Mouse (Mus musculus): ENCODE results near the gene Pappa.

Gene Pappa

GRCm38 (mm10) chr4:65123741-65124224, at the start of gene Pappa:
Pappa (plus strand) TSS chr4:65124174.
- DNase-seq = peak; percentile 20

- DNase-seq = no peak
Observed at GRCm38 (mm10) chr4:65077906-65078615, 45.9 kb upstream of the Pappa start.

- DNase-seq = no peak
Observed at GRCm38 (mm10) chr4:65086864-65087263, 37.1 kb upstream of the Pappa start.

- DNase-seq = no peak
Observed at GRCm38 (mm10) chr4:65087592-65087991, 36.4 kb upstream of the Pappa start.

- DNase-seq = no peak
Observed at GRCm38 (mm10) chr4:65092191-65092590, 31.8 kb upstream of the Pappa start.

- DNase-seq = no peak
Observed at GRCm38 (mm10) chr4:65120329-65120728, 3.6 kb upstream of the Pappa start.

- DNase-seq = no peak
Observed at GRCm38 (mm10) chr4:65122841-65123240, 1.1 kb upstream of the Pappa start.

- DNase-seq = peak; percentile 35
Observed at GRCm38 (mm10) chr4:65124369-65125151, 586 bp downstream of the Pappa start.

- peak; percentile 60 for DNase-seq
Observed at GRCm38 (mm10) chr4:65125341-65126332, 1.7 kb downstream of the Pappa start.

GRCm38 (mm10) chr4:65126451-65127290, 2.7 kb downstream of the Pappa start:
- DNase-seq = peak; percentile 46

- DNase-seq = peak; percentile 60
Observed at GRCm38 (mm10) chr4:65127291-65127590, 3.3 kb downstream of the Pappa start.

- DNase-seq = no peak
Observed at GRCm38 (mm10) chr4:65132657-65133056, 8.7 kb downstream of the Pappa start.

GRCm38 (mm10) chr4:65134358-65134757, 10.4 kb downstream of the Pappa start:
- no peak for DNase-seq

GRCm38 (mm10) chr4:65135109-65135508, 11.1 kb downstream of the Pappa start:
- DNase-seq = peak; percentile 19

- no peak for DNase-seq
Observed at GRCm38 (mm10) chr4:65136541-65136940, 12.6 kb downstream of the Pappa start.

GRCm38 (mm10) chr4:65146936-65147335, 23.0 kb downstream of the Pappa start:
- no peak for DNase-seq

GRCm38 (mm10) chr4:65153601-65154000, 29.6 kb downstream of the Pappa start:
- DNase-seq = no peak

- no peak for DNase-seq
Observed at GRCm38 (mm10) chr4:65156231-65156630, 32.3 kb downstream of the Pappa start.

- no peak for DNase-seq
Observed at GRCm38 (mm10) chr4:65158651-65159050, 34.7 kb downstream of the Pappa start.

GRCm38 (mm10) chr4:65159481-65159880, 35.5 kb downstream of the Pappa start:
- DNase-seq = no peak

- no peak for DNase-seq
Observed at GRCm38 (mm10) chr4:65163698-65164097, 39.7 kb downstream of the Pappa start.

- no peak for DNase-seq
Observed at GRCm38 (mm10) chr4:65166288-65166835, 42.4 kb downstream of the Pappa start.

Measured in kidney, adult 18-20 months (tissue).